Mouse (Mus musculus) bone marrow macrophage, adult 2 months (primary cell): ENCODE data around the gene Rccd1.

Experiments
- CTCF ChIP-seq: IDR thresholded peaks from 2 replicates; pipeline ENCODE4 v1.5.1; 2012; ENCODE audit warnings: low read depth, mild to moderate bottlenecking, low read length, moderate library complexity
- POLR2A ChIP-seq: IDR thresholded peaks from 2 replicates; pipeline ENCODE4 v1.6.1; 2012; ENCODE audit warnings: mild to moderate bottlenecking, low read depth, low read length, borderline replicate concordance

- TF ChIP-seq CTCF (no peak), POLR2A (no peak)
Measured at GRCm38 (mm10) chr7:80319846-80320496, 4.3 kb downstream of the Rccd1 start.
